Mouse (Mus musculus) MEL (cell line): ENCODE results near the gene Eif2d. TPM values are rescaled to one million over a fixed set of nuclear protein-coding genes. Genes with fewer than 3 reads are reported as not detected.

Experiments
- DNase-seq: peaks from one replicate; pipeline ENCODE4 v3.0.0; 2011; ENCODE audit warnings: low read depth, low spot score
- H3K27ac ChIP-seq: 2 replicates; pipeline ENCODE4 v1.5.1; 2012; ENCODE audit warnings: low read depth, mild to moderate bottlenecking, control low read depth, low read length, moderate library complexity; ENCODE audit not compliant: control insufficient read depth
- H3K27me3 ChIP-seq, 2 experiments: fragments of 150-350 bp in 1 of 2; sonication (generic) in 1 of 2; 2 replicates each; pipeline ENCODE4 v1.6.1; 2012; ENCODE audit warnings: low read length in 2 of 2, mild to moderate bottlenecking in 2 of 2, improper control_type of control experiment in 1 of 2, moderate library complexity in 1 of 2; ENCODE audit not compliant: insufficient read depth in 2 of 2, control insufficient read depth in 1 of 2
- H3K36me3 ChIP-seq, 2 experiments: 2 replicates each; pipeline ENCODE4 v1.6.1; 2012 to 2014; ENCODE audit warnings: low read length in 2 of 2, improper control_type of control experiment in 1 of 2, inconsistent platforms in 1 of 2, mild to moderate bottlenecking in 1 of 2; ENCODE audit not compliant: insufficient read depth in 2 of 2, control insufficient read depth in 1 of 2
- H3K4me1 ChIP-seq, 2 experiments: fragments of 150-350 bp in 1 of 2; sonication (generic) in 1 of 2; 2 replicates each; pipeline ENCODE4 v1.6.1; 2012; ENCODE audit warnings: low read length in 2 of 2, improper control_type of control experiment in 1 of 2, mild to moderate bottlenecking in 1 of 2; ENCODE audit not compliant: insufficient read depth in 2 of 2, control insufficient read depth in 1 of 2
- H3K4me3 ChIP-seq, 2 experiments: fragments of 150-350 bp in 1 of 2; sonication (generic) in 1 of 2; 2 replicates each; pipeline ENCODE4 v1.5.1; 2012; ENCODE audit warnings: low read depth in 2 of 2, low read length in 2 of 2, mild to moderate bottlenecking in 2 of 2, moderate library complexity in 2 of 2, control low read depth in 1 of 2, improper control_type of control experiment in 1 of 2; ENCODE audit not compliant: control insufficient read depth in 1 of 2, insufficient read depth in 1 of 2
- H3K79me2 ChIP-seq: 2 replicates; pipeline ENCODE4 v1.6.1; 2012; ENCODE audit warnings: mild to moderate bottlenecking, low read length, moderate library complexity; ENCODE audit not compliant: control insufficient read depth, poor library complexity, insufficient read depth
- H3K9ac ChIP-seq: 2 replicates; pipeline ENCODE4 v1.6.1; 2012; ENCODE audit warnings: low read depth, mild to moderate bottlenecking, control low read depth, low read length, moderate library complexity; ENCODE audit not compliant: control insufficient read depth, poor library complexity, severe bottlenecking
- H3K9me3 ChIP-seq: fragments of 150-350 bp; sonication (generic); replicated peaks from 2 replicates; pipeline ENCODE4 v1.6.1; 2012; ENCODE audit warnings: mild to moderate bottlenecking, low read length, improper control_type of control experiment, moderate library complexity; ENCODE audit not compliant: insufficient read depth
- BHLHE40 ChIP-seq: IDR thresholded peaks from 2 replicates; pipeline ENCODE4 v1.6.1; 2012; ENCODE audit warnings: low read depth, mild to moderate bottlenecking, inconsistent platforms, low read length, improper control_type of control experiment, borderline replicate concordance
- CHD2 ChIP-seq: IDR thresholded peaks from 2 replicates; pipeline ENCODE4 v1.6.1; 2011; ENCODE audit warnings: low read length, improper control_type of control experiment
- CTCF ChIP-seq, 3 experiments: IDR thresholded peaks in 2 of 3; conservative IDR thresholded peaks in 1 of 3; 2 replicates each; pipeline ENCODE4 v1.5.1; 2011 to 2012; ENCODE audit warnings: low read length in 3 of 3, low read depth in 2 of 3, mild to moderate bottlenecking in 2 of 3, improper control_type of control experiment in 1 of 3, inconsistent platforms in 1 of 3, mixed read lengths in 1 of 3, moderate library complexity in 1 of 3; ENCODE audit not compliant: control insufficient read depth in 1 of 3, insufficient read depth in 1 of 3, poor library complexity in 1 of 3, severe bottlenecking in 1 of 3
- ELF1 ChIP-seq: IDR thresholded peaks from 2 replicates; pipeline ENCODE4 v1.6.1; 2014; ENCODE audit warnings: low read depth, mild to moderate bottlenecking, inconsistent platforms, low read length, improper control_type of control experiment, moderate library complexity
- EP300 ChIP-seq, 2 experiments: IDR thresholded peaks; 2 replicates each; pipeline ENCODE4 v1.6.1; 2011; ENCODE audit warnings: improper control_type of control experiment in 2 of 2, low read length in 2 of 2, low read depth in 1 of 2, mild to moderate bottlenecking in 1 of 2
- HCFC1 ChIP-seq: IDR thresholded peaks from 2 replicates; pipeline ENCODE4 v1.6.1; 2012; ENCODE audit warnings: low read depth, mild to moderate bottlenecking, inconsistent platforms, low read length, improper control_type of control experiment, moderate library complexity
- JUND ChIP-seq: IDR thresholded peaks from 2 replicates; pipeline ENCODE4 v1.6.1; 2011; ENCODE audit warnings: low read depth, mild to moderate bottlenecking, improper control_type of control experiment, low read length
- KAT2A ChIP-seq: conservative IDR thresholded peaks from 2 replicates; pipeline ENCODE4 v1.6.1; 2012; ENCODE audit warnings: low read depth, low read length, improper control_type of control experiment, inconsistent platforms
- MXI1 ChIP-seq: IDR thresholded peaks from 2 replicates; pipeline ENCODE4 v1.6.1; 2011; ENCODE audit warnings: mild to moderate bottlenecking, low read depth, low read length, improper control_type of control experiment
- MYC ChIP-seq: IDR thresholded peaks from 2 replicates; pipeline ENCODE4 v1.6.1; 2011; ENCODE audit warnings: low read depth, mild to moderate bottlenecking, low read length, improper control_type of control experiment, moderate library complexity
- NRF1 ChIP-seq: IDR thresholded peaks from 2 replicates; pipeline ENCODE4 v1.6.1; 2014; ENCODE audit warnings: low read depth, mild to moderate bottlenecking, inconsistent platforms, low read length, improper control_type of control experiment, moderate library complexity; ENCODE audit not compliant: poor library complexity, insufficient read depth, severe bottlenecking
- POLR2AphosphoS5 ChIP-seq: IDR thresholded peaks from 2 replicates; pipeline ENCODE4 v1.6.1; 2012; ENCODE audit warnings: low read depth, borderline replicate concordance, mild to moderate bottlenecking, inconsistent platforms, low read length, moderate library complexity, mixed read lengths
- RCOR1 ChIP-seq: IDR thresholded peaks from 2 replicates; pipeline ENCODE4 v1.6.1; 2012; ENCODE audit warnings: low read depth, mild to moderate bottlenecking, inconsistent platforms, low read length, improper control_type of control experiment
- SIN3A ChIP-seq: IDR thresholded peaks from 2 replicates; pipeline ENCODE4 v1.6.1; 2012; ENCODE audit warnings: low read length, improper control_type of control experiment, inconsistent platforms
- TAL1 ChIP-seq: IDR thresholded peaks from 2 replicates; pipeline ENCODE4 v1.6.1; 2012; ENCODE audit warnings: mild to moderate bottlenecking, inconsistent platforms, low read length, moderate library complexity, mixed read lengths
- TCF12 ChIP-seq: IDR thresholded peaks from 2 replicates; pipeline ENCODE4 v1.6.1; 2014; ENCODE audit warnings: low read depth, mild to moderate bottlenecking, inconsistent platforms, low read length, improper control_type of control experiment, moderate library complexity
- USF2 ChIP-seq, 2 experiments: IDR thresholded peaks; 2 replicates each; pipeline ENCODE4 v1.6.1; 2011 to 2012; ENCODE audit warnings: improper control_type of control experiment in 2 of 2, low read length in 2 of 2, borderline replicate concordance in 1 of 2, inconsistent platforms in 1 of 2, low read depth in 1 of 2, mild to moderate bottlenecking in 1 of 2; ENCODE audit not compliant: insufficient read depth in 1 of 2
- polyA plus RNA-seq, 2 experiments: library from polyadenylated mRNA; stranded (reverse) in 1 of 2; unstranded in 1 of 2; fragments of >175 nt in 1 of 2; fragments of >200 nt in 1 of 2; gene quantifications; 2 replicates each; pipeline versions ENCODE4 v1.2.1 to v1.2.4; 2012; ENCODE audit warnings: low replicate concordance in 2 of 2, low read depth in 1 of 2; ENCODE audit not compliant: insufficient read length in 2 of 2, insufficient read depth in 1 of 2, missing spikeins in 1 of 2
- total RNA-seq: library from RNA; depleted of rRNA; stranded (reverse); fragments of 300-350 nt; gene quantifications from 2 replicates; pipeline ENCODE4 v1.2.3, GENCODE M21; 2012

The Eif2d gene
- total and polyA plus RNA-seq, 3 experiments = 31.0 to 43.6 TPM; not detected in 1

DNA sequence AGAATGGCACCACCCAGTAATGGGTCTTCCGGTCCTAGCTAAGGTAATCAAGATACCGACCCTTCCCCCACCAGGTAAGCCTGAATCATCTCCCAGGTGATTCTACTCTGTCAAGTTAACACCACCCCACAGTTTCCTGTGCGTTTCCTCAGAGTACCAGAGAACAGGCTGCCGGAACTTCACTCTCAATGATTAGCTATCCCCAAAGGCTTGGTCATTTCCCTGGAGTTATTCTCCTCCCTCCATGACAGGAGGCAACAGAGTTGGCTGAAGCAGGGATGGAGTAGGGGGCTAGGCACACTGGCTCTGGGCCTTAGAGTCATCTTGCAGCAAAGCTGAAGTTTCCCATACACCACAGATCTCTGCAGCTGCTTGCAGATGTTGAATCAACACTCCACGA is 34.9 kb downstream of the Eif2d start:
- H3K4me3 ChIP-seq = no peak overlapping the region
- no peak overlapping the region for H3K27ac ChIP-seq
- no peak for DNase-seq
- H3K79me2 ChIP-seq = peaks cover 8% of the 10 kb centered on the region; the same call in 1 of the 2 replicates
- H3K9me3 ChIP-seq = no peaks in the 10 kb centered on the region
- H3K9ac ChIP-seq = no peak overlapping the region
- no peak for TF ChIP-seq CHD2
- TF ChIP-seq JUND = no peak
- TF ChIP-seq ELF1 = no peak
- no peak for TF ChIP-seq TCF12
- no peak for TF ChIP-seq CTCF (IDR thresholded peaks at IDR 0.05 in 2 of 3, conservative IDR thresholded peaks at IDR 0.05 in 1 of 3; ENCODE audit: control insufficient read depth in 1 of 3, insufficient read depth in 1 of 3, low read depth in 2 of 3, low read length in 3 of 3, poor library complexity in 1 of 3, severe bottlenecking in 1 of 3)
- TF ChIP-seq POLR2AphosphoS5 = no peak
- no peak for TF ChIP-seq TAL1
- no peak for TF ChIP-seq KAT2A
- no peak for TF ChIP-seq MXI1
- no peak for TF ChIP-seq HCFC1
- TF ChIP-seq RCOR1 = no peak
- TF ChIP-seq MYC = no peak
- no peaks in the 10 kb centered on the region for H3K27me3 ChIP-seq
- H3K36me3 ChIP-seq = peaks cover 2 to 12% of the 10 kb centered on the region in 2 experiments
- H3K4me1 ChIP-seq = peaks cover 11 to 16% of the 10 kb centered on the region in 2 experiments

DNA sequence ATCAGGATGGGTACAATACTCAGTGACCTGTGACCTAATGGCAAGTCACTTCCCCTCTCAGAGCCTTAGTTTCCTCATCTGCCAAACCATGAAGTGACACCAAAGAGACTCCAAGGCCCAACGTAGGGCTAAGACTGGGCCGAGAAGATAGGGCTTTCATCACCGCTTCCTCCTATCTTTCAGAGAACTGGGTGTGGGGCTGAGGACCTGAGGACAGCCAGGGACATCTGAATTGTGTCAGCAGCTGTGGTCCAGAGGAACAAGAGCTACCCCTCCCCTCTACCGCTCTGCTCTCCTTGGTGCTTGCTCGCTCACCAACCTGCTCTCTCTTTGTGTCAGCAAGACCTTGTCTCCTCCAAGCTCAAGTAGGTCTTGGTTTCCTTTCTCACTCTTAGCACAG is 35.7 kb downstream of the Eif2d start:
- Histone ChIP-seq H3K27me3 (no peaks in the 10 kb centered on the region), H3K27ac (peak overlapping the region; percentile 26; the same call in 1 of the 2 replicates), H3K9ac (no peak overlapping the region), H3K36me3 (peaks cover 2 to 12% of the 10 kb centered on the region in 2 experiments), H3K4me3 (no peak overlapping the region), H3K4me1 (peaks cover 11 to 16% of the 10 kb centered on the region in 2 experiments), H3K79me2 (peaks cover 7% of the 10 kb centered on the region; the same call in 1 of the 2 replicates), H3K9me3 (no peaks in the 10 kb centered on the region)
- peak; percentile 60 for DNase-seq
- TF ChIP-seq EP300 (IDR thresholded peaks at IDR 0.05; ENCODE audit: low read depth in 1 of 2, low read length in 2 of 2) (peak; percentile 50 to 60; a peak in 2 of 4 replicates), SIN3A (0 out of 2 replicates have a peak, but pooled peaks have one; percentile 29), BHLHE40 (no peak), TAL1 (peak; percentile 54), NRF1 (no peak), USF2 (IDR thresholded peaks at IDR 0.05; ENCODE audit: borderline replicate concordance in 1 of 2, insufficient read depth in 1 of 2, low read depth in 1 of 2, low read length in 2 of 2) (no peak)
